ENCODE assay signal across 20 mouse cellular contexts in the genomic region with DNA sequence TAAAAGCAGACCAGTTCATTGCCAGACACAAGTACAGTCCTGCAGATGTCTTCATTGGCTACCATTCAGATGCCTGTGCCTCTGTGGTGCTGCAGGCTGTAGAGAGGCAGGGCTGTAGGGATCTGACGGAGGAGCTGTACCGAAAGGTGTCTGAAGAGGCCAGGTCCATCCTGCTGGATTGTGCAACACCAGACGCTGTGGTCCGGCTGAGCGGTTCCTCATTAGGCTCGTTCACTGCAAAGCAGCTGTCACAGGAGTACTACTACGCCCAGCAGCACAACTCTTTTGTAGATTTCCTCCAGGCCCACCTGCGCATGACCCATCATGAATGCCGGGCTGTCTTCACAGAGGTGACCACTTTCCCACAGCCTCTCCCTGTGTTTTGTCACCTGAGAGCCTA.
"Had no signal": no experiment of that assay in that cellular context is flagged by ENCODE, and none has a peak within 500 bp of the region (broad histone marks: within the 10 kb centered on the region; RNA-seq: fewer than 3 reads in every experiment).

No protein-coding gene starts in this region.

- DNase-seq: lung, adult 2 months; lung, postnatal 14 days; lung, postnatal 36 days; retina, postnatal 1 day; right cerebral cortex, adult 18-20 months; right cerebral cortex, postnatal 25 days; right cerebral cortex, postnatal 4 days; spleen, adult 18-20 months; thymus, adult 18-20 months; thymus, postnatal 14 days; thymus, postnatal 36 days had no signal

- H3K4me1 ChIP-seq: lung, embryonic 15.5 days; megakaryocyte, embryonic 14.5 days; midbrain, embryonic 13.5 days; midbrain, embryonic 15.5 days; neural tube, embryonic 12.5 days had no signal

- H3K27ac ChIP-seq: liver, embryonic 14.5 days; lung, embryonic 15.5 days; macrophage; midbrain, embryonic 13.5 days; midbrain, embryonic 15.5 days; neural tube, embryonic 12.5 days had no signal

- H3K9me3 ChIP-seq: lung, embryonic 15.5 days; megakaryocyte, embryonic 14.5 days; midbrain, embryonic 13.5 days; midbrain, embryonic 15.5 days; neural tube, embryonic 12.5 days had no signal

- H3K4me3 ChIP-seq: lung, embryonic 15.5 days; megakaryocyte, embryonic 14.5 days; midbrain, embryonic 13.5 days; midbrain, embryonic 15.5 days; neural tube, embryonic 12.5 days had no signal

- H3K9ac ChIP-seq: liver, embryonic 14.5 days; lung, embryonic 15.5 days; midbrain, embryonic 13.5 days; midbrain, embryonic 15.5 days; neural tube, embryonic 12.5 days had no signal

- H3K4me2 ChIP-seq: lung, embryonic 15.5 days; midbrain, embryonic 11.5 days; midbrain, embryonic 13.5 days; midbrain, embryonic 15.5 days; neural tube, embryonic 12.5 days had no signal

- H3K36me3 ChIP-seq: midbrain, embryonic 13.5 days; midbrain, embryonic 15.5 days; neural tube, embryonic 12.5 days had no signal

- H3K27me3 ChIP-seq: lung, embryonic 15.5 days; midbrain, embryonic 13.5 days; midbrain, embryonic 15.5 days; neural tube, embryonic 12.5 days had no signal

- ATAC-seq: lung, postnatal 0 days; midbrain, embryonic 13.5 days; midbrain, embryonic 15.5 days had no signal
